Mouse (Mus musculus) neutrophil, adult 59 days (primary cell): ENCODE data around the gene Dmrta2. TPM values are rescaled to one million over a fixed set of nuclear protein-coding genes. Genes with fewer than 3 reads are reported as not detected.

Experiments used
- total RNA-seq, 2 experiments: library from RNA; stranded (reverse); gene quantifications; 1 replicate in 1 of 2; 2 replicates in 1 of 2; pipeline ENCODE4 v1.2.4; 2023

The Dmrta2 gene
- under 1 TPM; 0.13 to 0.22 TPM for total RNA-seq

GRCm38 (mm10) chr4:109977148-109978067, at the start of gene Dmrta2:
Dmrta2 (plus strand) TSS chr4:109978053.

